Mouse (Mus musculus) bone marrow macrophage, adult 2 months (primary cell): ENCODE data around the gene Agap1. TPM values are rescaled to one million over a fixed set of nuclear protein-coding genes. Genes with fewer than 3 reads are reported as not detected.
A peak's percentile ranks its signal among the peaks of the same experiment; 100 is the strongest.

Experiments
- H3K27ac ChIP-seq: 2 replicates; pipeline ENCODE4 v1.5.1; 2012; ENCODE audit warnings: low read depth, low read length; ENCODE audit not compliant: insufficient read depth
- H3K4me1 ChIP-seq: 2 replicates; pipeline ENCODE4 v1.6.1; 2012; ENCODE audit warnings: low read length; ENCODE audit not compliant: control insufficient read depth, insufficient read depth
- H3K4me3 ChIP-seq: 2 replicates; pipeline ENCODE4 v1.5.1; 2012; ENCODE audit warnings: mild to moderate bottlenecking, low read length, moderate library complexity; ENCODE audit not compliant: insufficient read depth
- CTCF ChIP-seq: IDR thresholded peaks from 2 replicates; pipeline ENCODE4 v1.5.1; 2012; ENCODE audit warnings: low read depth, mild to moderate bottlenecking, low read length, moderate library complexity
- POLR2A ChIP-seq: IDR thresholded peaks from 2 replicates; pipeline ENCODE4 v1.6.1; 2012; ENCODE audit warnings: mild to moderate bottlenecking, low read depth, low read length, borderline replicate concordance
- polyA plus RNA-seq: library from polyadenylated mRNA; stranded (reverse); fragments of >200 nt; gene quantifications from 2 replicates; pipeline ENCODE4 v1.2.4, GENCODE M21; 2012; ENCODE audit not compliant: missing spikeins, insufficient read depth, insufficient read length

Gene Agap1
- polyA plus RNA-seq, 1 experiment, result 14.8 TPM

GRCm38 (mm10) chr1:89583369-89583768, 128.8 kb downstream of the Agap1 start:
- Histone ChIP-seq H3K4me1 (peaks cover 4% of the 10 kb centered on the region; the same call in 1 of the 2 replicates), H3K4me3 (no peak overlapping the region), H3K27ac (no peak overlapping the region)
- no peak for TF ChIP-seq POLR2A
- peak; percentile 25; the same call in 1 of the 2 replicates for TF ChIP-seq CTCF

DNA sequence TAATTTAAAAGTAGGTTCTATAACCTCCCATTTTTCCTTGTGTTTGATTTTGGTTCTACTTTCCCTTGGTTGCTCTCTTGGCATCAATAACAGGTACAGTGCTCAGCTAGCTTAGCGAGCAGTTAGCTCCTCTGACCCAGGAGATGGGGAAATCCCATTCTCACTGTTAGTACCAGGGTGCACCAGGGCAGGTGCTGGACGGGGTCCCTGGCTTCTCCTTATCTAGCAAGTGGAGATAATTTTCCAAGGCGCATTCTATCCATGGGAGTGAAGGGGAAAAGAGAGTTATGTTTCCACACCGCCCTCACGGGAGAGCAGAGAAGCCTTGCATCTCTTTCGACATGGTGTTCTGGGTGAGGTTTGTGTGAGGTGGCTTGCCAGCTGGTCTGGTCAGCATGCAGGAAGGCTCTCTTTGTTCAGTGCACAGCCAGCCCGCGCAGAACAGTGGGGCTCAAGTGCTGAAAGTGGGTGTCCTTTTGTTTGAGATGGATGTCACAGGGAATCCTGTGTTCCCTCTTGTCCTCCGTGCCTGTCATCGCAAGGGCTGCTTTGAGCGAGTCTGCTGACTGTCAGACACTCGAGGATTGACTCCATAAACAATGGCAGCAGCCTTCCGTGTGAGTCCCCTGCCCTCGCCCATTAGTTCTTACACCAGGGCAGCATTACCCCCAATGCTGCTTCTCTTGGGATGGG, 132.5 kb downstream of the Agap1 start:
- no peak overlapping the region for H3K4me3 ChIP-seq
- H3K4me1 ChIP-seq, result no peaks in the 10 kb centered on the region
- no peak overlapping the region for H3K27ac ChIP-seq
- no peak for TF ChIP-seq CTCF
- no peak for TF ChIP-seq POLR2A

DNA sequence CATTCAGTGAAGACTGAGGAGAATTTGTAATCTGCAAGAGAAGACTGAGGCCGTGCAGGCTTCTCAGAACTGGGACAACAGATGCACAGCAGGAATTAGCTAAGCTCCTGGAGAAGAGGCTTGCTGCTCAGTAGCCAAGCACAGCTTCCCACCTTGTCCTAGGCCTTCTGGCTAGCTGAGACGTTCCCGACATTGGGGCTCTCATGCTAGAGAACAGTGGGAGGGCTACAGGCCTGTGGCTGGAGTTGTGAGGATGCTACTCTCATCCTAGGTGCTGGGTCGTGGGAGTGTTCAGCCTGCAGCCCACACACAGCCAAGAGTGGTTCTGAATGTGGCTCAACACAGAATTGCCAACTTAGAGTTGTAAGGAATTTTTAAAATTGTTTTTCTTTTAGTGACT, 133.5 kb downstream of the Agap1 start:
- Histone ChIP-seq H3K4me1 (no peaks in the 10 kb centered on the region), H3K4me3 (no peak overlapping the region), H3K27ac (no peak overlapping the region)
- TF ChIP-seq POLR2A (no peak), CTCF (no peak)

DNA sequence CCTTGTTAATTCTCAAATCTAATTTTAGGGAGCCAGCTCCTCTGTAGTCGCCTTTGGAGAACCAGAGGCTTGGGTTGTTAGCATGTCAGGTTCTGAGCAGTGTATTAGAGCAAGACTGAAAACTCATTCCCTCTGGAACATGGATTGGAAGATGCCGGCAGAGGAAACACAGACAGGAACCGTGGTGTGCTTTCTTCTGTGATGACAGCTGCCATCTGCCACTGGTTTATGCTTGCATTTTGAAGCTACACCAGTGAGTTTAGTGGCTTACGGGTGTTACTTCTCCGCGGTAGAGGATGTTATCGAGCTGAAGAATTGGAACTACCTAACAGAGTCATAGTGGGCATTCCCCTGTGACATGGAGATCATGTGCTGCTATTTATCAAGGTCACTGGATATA, 136.4 kb downstream of the Agap1 start:
- no peak overlapping the region for H3K27ac ChIP-seq
- no peaks in the 10 kb centered on the region for H3K4me1 ChIP-seq
- no peak for TF ChIP-seq POLR2A
- no peak for TF ChIP-seq CTCF
- no peak overlapping the region for H3K4me3 ChIP-seq

DNA sequence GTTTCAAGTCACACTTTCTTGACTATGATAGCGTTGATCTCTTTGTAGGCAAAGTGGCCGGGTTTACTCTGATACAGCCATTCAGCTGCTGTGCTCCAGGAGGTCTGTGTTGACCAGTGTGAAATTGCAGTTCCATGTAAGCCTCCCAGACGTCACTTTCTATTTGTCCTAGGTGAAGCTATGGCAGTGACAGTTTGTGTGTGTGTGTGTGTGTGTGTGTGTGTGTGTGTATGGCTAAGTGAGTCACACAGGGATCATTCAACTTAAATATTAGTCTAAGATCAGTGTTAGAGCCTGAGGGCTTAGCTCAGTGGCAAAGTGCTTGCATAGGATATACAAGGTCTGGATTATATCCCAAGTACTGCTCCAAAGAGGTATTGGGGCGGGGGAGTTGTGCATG, 138.6 kb downstream of the Agap1 start:
- Histone ChIP-seq H3K4me3 (no peak overlapping the region), H3K4me1 (no peaks in the 10 kb centered on the region), H3K27ac (no peak overlapping the region)
- TF ChIP-seq POLR2A (no peak), CTCF (no peak)

- TF ChIP-seq CTCF, result no peak
- TF ChIP-seq POLR2A, result no peak
- Histone ChIP-seq H3K4me3 (no peak overlapping the region), H3K27ac (no peak overlapping the region), H3K4me1 (no peaks in the 10 kb centered on the region)
Observed at GRCm38 (mm10) chr1:89594999-89595398, 140.4 kb downstream of the Agap1 start.

DNA sequence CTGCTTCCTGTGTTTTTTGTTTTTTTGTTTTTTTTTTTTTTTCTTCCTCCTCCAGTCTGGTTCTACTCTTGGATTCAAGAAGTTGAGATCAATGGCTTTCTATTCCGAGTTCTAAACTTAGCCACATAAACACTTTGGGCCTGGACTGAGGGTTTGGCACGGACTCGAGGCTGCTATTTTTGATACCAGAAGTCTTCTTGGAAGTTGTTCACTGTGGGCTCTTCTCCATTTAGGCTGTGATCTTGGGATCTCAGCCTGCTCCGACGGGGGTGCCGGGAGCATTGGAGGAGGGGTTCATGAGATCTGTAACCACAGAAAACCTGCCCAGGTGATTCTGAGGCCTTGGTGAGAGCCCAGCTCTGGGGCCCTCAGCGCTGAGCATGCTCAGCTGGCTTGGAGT, 140.8 kb downstream of the Agap1 start:
- H3K27ac ChIP-seq, result no peak overlapping the region
- TF ChIP-seq CTCF, result no peak
- no peak for TF ChIP-seq POLR2A
- H3K4me1 ChIP-seq, result no peaks in the 10 kb centered on the region

DNA sequence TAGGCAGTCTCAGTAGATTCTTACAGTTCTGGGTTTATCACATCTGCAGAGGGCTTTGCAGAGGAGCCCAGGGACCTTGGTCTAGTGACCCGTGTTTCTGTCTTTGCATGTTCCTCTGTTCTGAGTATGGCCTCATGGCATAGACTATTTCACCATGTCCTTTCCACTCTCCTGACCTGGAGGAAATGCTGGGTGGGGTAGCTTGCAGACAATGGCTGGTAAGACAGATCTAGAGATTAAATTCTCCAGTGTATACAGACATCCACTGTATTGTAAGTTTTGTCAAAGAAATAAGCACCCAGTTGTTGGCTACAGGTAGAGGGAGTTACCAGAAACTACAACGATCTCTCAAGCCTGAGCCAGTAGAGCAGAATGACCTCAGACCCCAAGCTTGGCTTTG, 141.6 kb downstream of the Agap1 start:
- Histone ChIP-seq H3K27ac (no peak overlapping the region), H3K4me3 (no peak overlapping the region), H3K4me1 (peaks cover 2% of the 10 kb centered on the region; the same call in 1 of the 2 replicates)
- TF ChIP-seq CTCF, result no peak
- TF ChIP-seq POLR2A, result no peak

More for the DNA sequence above, 140.8 kb downstream of the Agap1 start:
- no peak overlapping the region for H3K4me3 ChIP-seq

DNA sequence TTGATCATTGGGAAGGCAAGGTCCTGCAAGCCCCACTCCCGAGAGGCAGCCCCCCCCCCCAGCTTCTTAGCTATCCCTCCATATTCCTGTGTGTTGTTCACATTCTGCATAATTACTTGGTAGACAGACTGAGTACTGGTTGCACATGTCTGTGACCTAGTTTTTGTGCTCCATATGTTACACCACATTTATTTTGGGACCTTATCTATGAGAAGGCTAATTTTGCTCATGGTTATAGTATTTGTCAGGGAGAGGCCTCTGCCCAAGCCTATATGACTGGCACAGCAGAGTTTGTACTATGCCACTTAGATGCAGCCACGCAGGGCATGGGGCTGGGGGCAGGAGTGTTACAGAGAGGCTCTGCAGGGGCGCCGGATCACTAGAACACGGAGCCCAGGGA, 144.3 kb downstream of the Agap1 start:
- H3K4me1 ChIP-seq, result peaks cover 18% of the 10 kb centered on the region
- TF ChIP-seq POLR2A (no peak), CTCF (no peak)
- no peak overlapping the region for H3K27ac ChIP-seq

DNA sequence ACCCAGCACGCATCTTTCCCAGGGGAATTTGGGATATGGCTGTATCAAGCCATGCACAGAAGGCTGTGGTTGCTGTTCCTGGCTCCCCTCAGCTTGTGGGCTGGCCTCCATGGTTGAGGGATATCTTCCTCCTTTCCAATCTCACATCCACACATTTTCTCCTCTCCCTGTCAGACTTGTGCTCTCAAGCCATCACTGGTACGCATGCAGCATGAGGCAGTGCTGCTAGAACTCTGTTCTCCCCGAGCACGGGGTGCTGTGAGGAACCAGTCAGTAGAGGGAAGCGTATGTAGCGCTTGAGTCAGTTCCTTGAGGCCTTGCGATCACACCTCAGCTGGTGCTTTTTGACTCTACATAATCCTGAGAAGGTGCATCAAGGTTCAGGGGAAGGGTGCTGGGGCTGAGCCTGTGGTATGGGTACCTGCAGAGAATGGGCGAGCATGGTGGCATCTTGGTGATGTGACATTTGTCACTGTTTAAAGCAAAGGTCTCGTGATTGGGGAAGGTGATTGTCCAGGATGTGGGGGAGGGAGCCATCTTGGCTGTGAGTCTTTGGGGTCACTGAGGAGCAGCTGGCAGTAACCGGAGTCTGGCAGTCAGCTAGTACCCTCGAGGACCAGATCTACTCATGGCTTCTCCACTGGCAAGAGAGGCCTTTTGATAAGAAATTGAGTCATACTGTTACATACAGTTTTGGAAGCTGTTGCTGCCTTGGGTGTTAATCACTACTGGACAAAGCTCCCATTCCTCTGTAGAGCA, 145.6 kb downstream of the Agap1 start:
- TF ChIP-seq POLR2A, result no peak
- no peak for TF ChIP-seq CTCF
- peaks cover 18% of the 10 kb centered on the region for H3K4me1 ChIP-seq
- H3K4me3 ChIP-seq, result no peak overlapping the region
- no peak overlapping the region for H3K27ac ChIP-seq

More for the DNA sequence above, 144.3 kb downstream of the Agap1 start:
- H3K4me3 ChIP-seq, result no peak overlapping the region
